Mouse (Mus musculus): Measurements from ENCODE around the gene Car6.

DNA sequence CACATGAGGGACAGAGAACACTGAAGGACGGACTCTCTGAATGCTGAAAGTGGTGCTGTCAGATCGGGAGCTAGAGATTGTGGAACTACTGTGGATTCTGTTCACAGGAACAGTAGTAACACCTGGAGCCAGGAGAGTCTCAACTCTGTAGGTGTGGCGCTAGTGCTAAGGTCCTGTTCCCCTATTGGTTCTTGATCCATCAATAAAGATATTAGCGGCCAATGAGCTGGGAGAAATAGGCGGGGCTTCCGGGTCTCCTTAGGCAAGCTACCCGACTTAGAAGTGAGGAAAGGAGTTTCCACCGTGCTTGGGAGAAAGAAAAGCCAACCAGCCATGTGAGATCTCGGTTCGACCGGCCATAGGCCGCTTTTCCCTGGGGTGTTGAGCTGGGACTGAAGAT lies 56.9 kb downstream of the Car6 start:
- TF ChIP-seq MAFK (IDR thresholded peaks at IDR 0.05; ENCODE audit: insufficient read depth, low read depth, low read length) = no peak
- peak; percentile 41; the same call in 1 of the 2 replicates for TF ChIP-seq CHD2 (IDR thresholded peaks at IDR 0.05; ENCODE audit: low read depth, low read length)
- TF ChIP-seq ZNF384 (IDR thresholded peaks at IDR 0.05; ENCODE audit: low read depth, low read length) = no peak
- TF ChIP-seq HCFC1 (IDR thresholded peaks at IDR 0.05; ENCODE audit: borderline replicate concordance, insufficient read depth, low read length) = no peak
- TF ChIP-seq ZC3H11A (IDR thresholded peaks at IDR 0.05; ENCODE audit: borderline replicate concordance, low read depth, low read length) = no peak
